Mouse (Mus musculus) small intestine, adult 2 months (tissue): ENCODE measurements around the gene Ncoa6.

Experiments used
- CTCF ChIP-seq: fragments of 200-500 bp; IDR thresholded peaks from 2 replicates; pipeline ENCODE4 v1.5.1; 2012; ENCODE audit warnings: low read depth, mild to moderate bottlenecking, control low read depth, inconsistent platforms, low read length, moderate library complexity, mixed read lengths; ENCODE audit not compliant: insufficient replicate concordance, insufficient read length; ENCODE audit errors: extremely low read depth
- POLR2A ChIP-seq: fragments of 200-500 bp; IDR thresholded peaks from 2 replicates; pipeline ENCODE4 v1.6.1; 2012; ENCODE audit warnings: low read depth, mild to moderate bottlenecking, control low read depth, inconsistent platforms, low read length, moderate library complexity

DNA sequence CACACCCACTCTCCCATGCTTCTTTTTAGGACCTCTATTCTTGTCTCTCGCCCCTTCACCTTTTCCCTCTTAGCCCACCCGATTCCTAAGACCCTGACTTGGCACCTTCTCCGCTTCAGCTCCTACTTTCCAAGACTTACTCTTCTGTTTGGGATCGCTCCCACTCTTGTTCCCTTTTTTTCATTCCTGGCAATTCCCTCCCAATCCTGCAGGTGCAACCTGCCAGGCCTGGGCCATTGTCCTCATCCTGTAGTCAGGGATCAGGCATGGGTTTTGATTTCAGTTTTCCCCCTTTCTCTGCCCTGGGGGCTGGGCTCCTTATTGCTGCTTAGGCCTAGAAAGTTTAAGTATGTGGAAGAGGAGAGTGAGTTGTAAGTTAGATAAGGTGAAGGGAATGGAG lies 86.6 kb downstream of the Ncoa6 start:
- TF ChIP-seq CTCF, result no peak
- no peak for TF ChIP-seq POLR2A
